Mouse (Mus musculus): ENCODE measurements around the gene Atg10.

GRCm38 (mm10) chr13:91157941-91158340 lies 65.8 kb downstream of the Atg10 start:
- TF ChIP-seq CTCF (IDR thresholded peaks at IDR 0.05 in 2 of 3, conservative IDR thresholded peaks at IDR 0.05 in 1 of 3; ENCODE audit: control insufficient read depth in 1 of 3, insufficient read depth in 1 of 3, low read depth in 2 of 3, low read length in 3 of 3, poor library complexity in 1 of 3, severe bottlenecking in 1 of 3) (no peak), POLR2A (IDR thresholded peaks at IDR 0.05; ENCODE audit: control insufficient read depth in 1 of 2, insufficient read depth in 1 of 2, low read depth in 1 of 2, low read length in 2 of 2, poor library complexity in 1 of 2) (no peak), USF1 (IDR thresholded peaks at IDR 0.05; ENCODE audit: low read depth, low read length) (no peak), NRF1 (IDR thresholded peaks at IDR 0.05; ENCODE audit: insufficient read depth, low read depth, low read length, poor library complexity, severe bottlenecking) (no peak), ETS1 (IDR thresholded peaks at IDR 0.05; ENCODE audit: low read depth, low read length) (no peak), POLR2AphosphoS2 (IDR thresholded peaks at IDR 0.05; ENCODE audit: low read length) (no peak), ZKSCAN1 (IDR thresholded peaks at IDR 0.05; ENCODE audit: low read depth, low read length) (no peak), SIN3A (IDR thresholded peaks at IDR 0.05; ENCODE audit: low read length) (no peak)

All from MEL (cell line).